Mouse (Mus musculus) hindbrain, embryonic 13.5 days (tissue): ENCODE measurements around the gene Neurod2. TPM values are rescaled to one million over a fixed set of nuclear protein-coding genes. Genes with fewer than 3 reads are reported as not detected.

Experiments used
- ATAC-seq: fragments of 200-750 bp; cut with Nextera tagmentation; 2 replicates; pipeline ENCODE4 v1.8.0; 2017; ENCODE audit warnings: moderate TSS enrichment; ENCODE audit not compliant: low FRiP score
- H3K27ac ChIP-seq: fragments of 300-500 bp; sonication (generic); 2 replicates; pipeline ENCODE4 v1.5.1; 2015; ENCODE audit warnings: inconsistent platforms, mild to moderate bottlenecking, moderate library complexity
- H3K27me3 ChIP-seq: fragments of 300-500 bp; sonication (generic); 2 replicates; pipeline ENCODE4 v1.6.1; 2015; ENCODE audit warnings: mild to moderate bottlenecking, inconsistent platforms
- H3K36me3 ChIP-seq: fragments of 300-500 bp; sonication (generic); 2 replicates; pipeline ENCODE4 v1.6.1; 2015; ENCODE audit warnings: mild to moderate bottlenecking, inconsistent platforms
- H3K4me1 ChIP-seq: fragments of 300-500 bp; sonication (generic); replicated peaks from 2 replicates; pipeline ENCODE4 v1.6.1; 2015; ENCODE audit warnings: inconsistent platforms
- H3K4me2 ChIP-seq: fragments of 300-500 bp; sonication (generic); 2 replicates; pipeline ENCODE4 v1.6.1; 2015; ENCODE audit warnings: inconsistent platforms, mild to moderate bottlenecking, moderate library complexity
- H3K4me3 ChIP-seq: fragments of 300-500 bp; sonication (generic); 2 replicates; pipeline ENCODE4 v1.5.1; 2015; ENCODE audit warnings: mild to moderate bottlenecking, inconsistent platforms
- H3K9ac ChIP-seq: fragments of 300-500 bp; sonication (generic); 2 replicates; pipeline ENCODE4 v1.6.1; 2015; ENCODE audit warnings: mild to moderate bottlenecking, inconsistent platforms
- H3K9me3 ChIP-seq: fragments of 300-500 bp; sonication (generic); 2 replicates; pipeline ENCODE4 v1.6.1; 2016; ENCODE audit warnings: inconsistent platforms
- WGBS: fragments of 180-500 bp; shearing (Covaris S2); methylation state at CpG from one replicate; pipeline ENCODE4 v1.1.7; 2015; 5-methylcytosine and 5-hydroxymethylcytosine counted together
- polyA plus RNA-seq: library from polyadenylated mRNA; unstranded; fragments of >200 nt; fragmentation: Nextera tagmentation; extraction: Ambion mirVana; gene quantifications from 2 replicates; pipeline ENCODE4 v1.2.1, GENCODE M21; 2015

Gene Neurod2
- polyA plus RNA-seq, 1 experiment from 2014 or later, result 30.7 TPM

GRCm38 (mm10) chr11:98364410-98364809 is 35.0 kb upstream of the Neurod2 start:
- H3K27ac ChIP-seq, result no peak overlapping the region
- peaks cover 38% of the 10 kb centered on the region for H3K4me1 ChIP-seq
- no peak for ATAC-seq
- H3K9me3 ChIP-seq, result no peaks in the 10 kb centered on the region
- 95% methylated on average over 5 of the region's 5 CpGs for WGBS
- no peak overlapping the region for H3K4me3 ChIP-seq
- no peak overlapping the region for H3K4me2 ChIP-seq
- H3K27me3 ChIP-seq, result no peaks in the 10 kb centered on the region
- H3K9ac ChIP-seq, result no peak overlapping the region
- H3K36me3 ChIP-seq, result no peaks in the 10 kb centered on the region; the same call in 1 of the 2 replicates

GRCm38 (mm10) chr11:98363817-98364216 is 34.4 kb upstream of the Neurod2 start:
- H3K4me2 ChIP-seq, result no peak overlapping the region
- no peak for ATAC-seq
- H3K27me3 ChIP-seq, result no peaks in the 10 kb centered on the region
- H3K36me3 ChIP-seq, result no peaks in the 10 kb centered on the region; the same call in 1 of the 2 replicates
- no peak overlapping the region for H3K4me3 ChIP-seq
- H3K9ac ChIP-seq, result no peak overlapping the region
- peaks cover 44% of the 10 kb centered on the region for H3K4me1 ChIP-seq
- no peak overlapping the region for H3K27ac ChIP-seq
- WGBS, result 91% methylated on average over 5 of the region's 5 CpGs
- H3K9me3 ChIP-seq, result no peaks in the 10 kb centered on the region

GRCm38 (mm10) chr11:98360866-98361521 is 31.5 kb upstream of the Neurod2 start:
- H3K4me2 ChIP-seq, result peak overlapping the region; percentile 28
- H3K9me3 ChIP-seq, result no peaks in the 10 kb centered on the region
- no peak overlapping the region for H3K4me3 ChIP-seq
- no peaks in the 10 kb centered on the region for H3K27me3 ChIP-seq
- H3K4me1 ChIP-seq, result peaks cover 53% of the 10 kb centered on the region
- peak overlapping the region; percentile 81 for H3K27ac ChIP-seq
- no peaks in the 10 kb centered on the region; the same call in 1 of the 2 replicates for H3K36me3 ChIP-seq
- WGBS, result 20% methylated on average over 9 of the region's 9 CpGs
- ATAC-seq, result no peak
- peak overlapping the region; percentile 65 for H3K9ac ChIP-seq

GRCm38 (mm10) chr11:98358161-98359083 is 29.0 kb upstream of the Neurod2 start, which contains the start of gene Stard3:
TSS of gene Stard3 (plus strand) at chr11:98358368.
- H3K9ac ChIP-seq, result peak within 1 kb of the TSS; percentile 78
- peak; percentile 85 for ATAC-seq
- H3K27ac ChIP-seq, result peak within 1 kb of the TSS; percentile 90
- H3K27me3 ChIP-seq, result peaks cover 20% of the 10 kb centered on the region
- under 1% methylated on average over 60 of the region's 60 CpGs for WGBS
- peak within 1 kb of the TSS; percentile 65 for H3K4me3 ChIP-seq
- peak within 1 kb of the TSS; percentile 88 for H3K4me2 ChIP-seq
- no peaks in the 10 kb centered on the region for H3K36me3 ChIP-seq
- no peaks in the 10 kb centered on the region for H3K9me3 ChIP-seq
- peaks cover 53% of the 10 kb centered on the region for H3K4me1 ChIP-seq

- peaks cover 47% of the 10 kb centered on the region for H3K4me1 ChIP-seq
- peak overlapping the region; percentile 78 for H3K9ac ChIP-seq
- WGBS, result 8% methylated on average over 13 of the region's 13 CpGs
Measured at GRCm38 (mm10) chr11:98357396-98358160, 28.1 kb upstream of the Neurod2 start.

GRCm38 (mm10) chr11:98356625-98357394 is 27.4 kb upstream of the Neurod2 start:
- Histone ChIP-seq H3K4me3 (no peak overlapping the region), H3K9me3 (no peaks in the 10 kb centered on the region), H3K27me3 (peaks cover 36% of the 10 kb centered on the region), H3K27ac (peak overlapping the region; percentile 90; the same call in 1 of the 2 replicates), H3K4me1 (peaks cover 40% of the 10 kb centered on the region), H3K36me3 (no peaks in the 10 kb centered on the region), H3K9ac (0 out of 2 replicates have a peak overlapping the region, but pooled peaks have one; percentile 78), H3K4me2 (no peak overlapping the region)
- WGBS, result 82% methylated on average over 7 of the region's 7 CpGs
- ATAC-seq, result no peak

More at GRCm38 (mm10) chr11:98357396-98358160, 28.1 kb upstream of the Neurod2 start:
- Histone ChIP-seq H3K27ac (peak overlapping the region; percentile 90), H3K36me3 (no peaks in the 10 kb centered on the region), H3K27me3 (peaks cover 29% of the 10 kb centered on the region), H3K4me2 (peak overlapping the region; percentile 88), H3K9me3 (no peaks in the 10 kb centered on the region), H3K4me3 (peak overlapping the region; percentile 65)
- peak; percentile 9; the same call in 1 of the 2 replicates for ATAC-seq

- Histone ChIP-seq H3K9me3 (no peaks in the 10 kb centered on the region), H3K4me2 (no peak overlapping the region), H3K27me3 (peaks cover 46% of the 10 kb centered on the region), H3K4me1 (peaks cover 30% of the 10 kb centered on the region), H3K9ac (no peak overlapping the region), H3K27ac (no peak overlapping the region), H3K4me3 (no peak overlapping the region), H3K36me3 (no peaks in the 10 kb centered on the region)
- no peak for ATAC-seq
- WGBS, result 7% methylated on average over 6 of the region's 6 CpGs
Measured at GRCm38 (mm10) chr11:98355732-98356299, 26.4 kb upstream of the Neurod2 start.

GRCm38 (mm10) chr11:98354445-98354844 is 25.0 kb upstream of the Neurod2 start:
- WGBS, result 63% methylated on average over 14 of the region's 14 CpGs
- Histone ChIP-seq H3K4me1 (peaks cover 16% of the 10 kb centered on the region), H3K9me3 (no peaks in the 10 kb centered on the region), H3K4me3 (no peak overlapping the region), H3K9ac (no peak overlapping the region), H3K4me2 (no peak overlapping the region), H3K27me3 (peaks cover 60% of the 10 kb centered on the region), H3K27ac (no peak overlapping the region), H3K36me3 (no peaks in the 10 kb centered on the region)
- ATAC-seq, result no peak

- Histone ChIP-seq H3K27me3 (peaks cover 67% of the 10 kb centered on the region), H3K27ac (no peak overlapping the region), H3K9me3 (no peaks in the 10 kb centered on the region), H3K9ac (no peak overlapping the region), H3K4me2 (no peak overlapping the region), H3K4me1 (peaks cover 14% of the 10 kb centered on the region), H3K4me3 (no peak overlapping the region), H3K36me3 (no peaks in the 10 kb centered on the region)
- ATAC-seq, result no peak
- 32% methylated on average over 8 of the region's 8 CpGs for WGBS
Measured at GRCm38 (mm10) chr11:98353651-98354211, 24.3 kb upstream of the Neurod2 start.

- H3K4me3 ChIP-seq, result no peak overlapping the region
- no peak for ATAC-seq
- H3K27ac ChIP-seq, result no peak overlapping the region
- WGBS, result 77% methylated on average over 18 of the region's 18 CpGs
- peaks cover 80% of the 10 kb centered on the region for H3K27me3 ChIP-seq
- no peak overlapping the region for H3K9ac ChIP-seq
- H3K9me3 ChIP-seq, result no peaks in the 10 kb centered on the region
- H3K4me1 ChIP-seq, result peaks cover 22% of the 10 kb centered on the region
- H3K4me2 ChIP-seq, result no peak overlapping the region
- no peaks in the 10 kb centered on the region for H3K36me3 ChIP-seq
Measured at GRCm38 (mm10) chr11:98352272-98352990, 23.0 kb upstream of the Neurod2 start.
